Mouse (Mus musculus) liver, embryonic 14.5 days (tissue): ENCODE data around the gene Cpa1.

Experiments used
- CTCF ChIP-seq: IDR thresholded peaks from 2 replicates; pipeline ENCODE4 v1.5.1; 2016; ENCODE audit warnings: antibody characterized with exemption, low read depth, control low read depth
- EP300 ChIP-seq: IDR thresholded peaks from 2 replicates; pipeline ENCODE4 v1.6.1; 2016; ENCODE audit warnings: antibody characterized with exemption, low read depth

DNA sequence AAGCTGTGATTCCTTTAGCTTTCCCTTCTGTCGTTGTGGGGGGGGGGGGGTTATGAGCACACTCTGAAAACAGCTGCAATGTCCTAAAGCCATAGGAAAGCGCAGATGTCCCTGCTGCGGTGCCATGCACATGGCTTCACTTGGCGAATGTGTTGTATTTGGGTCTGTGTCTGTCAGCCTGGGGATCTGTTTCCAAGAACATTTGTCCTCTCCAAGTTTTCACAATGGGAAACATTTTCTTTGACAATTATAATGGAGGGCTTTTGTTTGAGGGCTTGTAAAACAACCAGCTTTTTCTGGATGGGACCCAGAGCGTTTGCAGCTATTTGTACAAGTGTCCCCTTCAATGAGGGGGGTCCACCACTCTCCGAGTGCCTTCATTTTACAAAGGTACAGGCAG, 24.8 kb upstream of the Cpa1 start:
- no peak for TF ChIP-seq CTCF
- no peak for TF ChIP-seq EP300
